Mouse (Mus musculus) liver, embryonic 14.5 days (tissue): Measurements from ENCODE around the gene Evi2a.

ENCODE experiments used
- CTCF ChIP-seq: IDR thresholded peaks from 2 replicates; pipeline ENCODE4 v1.5.1; 2016; ENCODE audit warnings: antibody characterized with exemption, low read depth, control low read depth
- EP300 ChIP-seq: IDR thresholded peaks from 2 replicates; pipeline ENCODE4 v1.6.1; 2016; ENCODE audit warnings: antibody characterized with exemption, low read depth

DNA sequence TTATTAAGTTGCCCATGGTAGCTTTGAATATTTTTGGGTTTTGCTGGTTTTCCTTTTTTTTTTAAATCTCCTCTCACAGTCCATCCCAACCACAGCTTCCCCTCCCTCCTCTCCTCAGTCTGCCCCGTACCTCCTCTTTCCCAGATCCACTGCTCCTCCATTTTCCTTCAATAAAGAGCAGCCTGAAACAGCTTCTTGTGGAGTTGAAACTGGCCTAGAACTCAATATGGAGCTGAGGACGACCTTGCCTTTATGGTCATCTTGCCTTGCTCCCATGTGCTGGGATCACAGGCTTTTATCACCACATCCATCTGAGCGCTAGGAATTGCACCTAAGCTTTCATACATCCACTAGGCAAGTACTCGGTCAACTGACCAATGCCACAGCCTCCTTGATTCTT lies 1.1 kb upstream of the Evi2a start:
- no peak for TF ChIP-seq CTCF
- no peak for TF ChIP-seq EP300
